In the genomic region with DNA sequence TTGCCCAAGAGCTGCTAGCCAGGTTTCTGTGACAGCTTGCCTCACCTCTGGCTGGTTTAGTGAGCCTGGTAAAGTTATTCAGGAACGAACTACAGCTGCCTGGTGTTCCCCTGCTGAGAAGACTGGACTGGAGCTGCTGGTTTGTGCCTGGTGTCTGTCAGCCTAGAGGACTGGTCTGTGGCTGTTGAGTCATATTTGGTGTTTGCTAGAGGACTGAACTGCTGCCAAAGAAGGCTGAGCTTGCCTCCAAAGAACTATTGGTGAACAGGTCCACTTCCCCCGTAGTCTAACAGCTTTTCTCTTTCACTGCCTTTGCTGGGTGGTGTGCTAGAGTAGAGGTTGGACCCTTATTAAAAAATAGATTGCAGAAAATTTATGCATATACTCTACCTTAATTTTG, we compare ENCODE assay signal across 34 mouse cellular contexts. TPM values are rescaled to one million over a fixed set of nuclear protein-coding genes. Genes with fewer than 3 reads are reported as not detected.
DNase-seq lines count a peak whose midpoint lies in the region; ATAC-seq and TF ChIP-seq lines count a peak whose summit lies in the region.
"Had no signal": no experiment of that assay in that cellular context is flagged by ENCODE, and none has a peak within 500 bp of the region (broad histone marks: within the 10 kb centered on the region; RNA-seq: fewer than 3 reads in every experiment).

No protein-coding gene starts in this region.

- no peaks in the 10 kb centered on the region for H3K9me3 ChIP-seq in midbrain, embryonic 11.5 days (ENCODE audit: control insufficient read depth, low read length)
- H3K9me3 ChIP-seq in midbrain, embryonic 15.5 days: no peaks in the 10 kb centered on the region
- H3K9me3 ChIP-seq in forebrain, postnatal 0 days (ENCODE audit: low read length): no peaks in the 10 kb centered on the region
- H3K9me3 ChIP-seq: embryonic facial prominence, embryonic 10.5 days; embryonic facial prominence, embryonic 13.5 days; forebrain, embryonic 10.5 days; forebrain, embryonic 13.5 days; heart, embryonic 10.5 days; heart, embryonic 13.5 days had no signal

- no peaks in the 10 kb centered on the region for H3K36me3 ChIP-seq in midbrain, embryonic 11.5 days (ENCODE audit: control insufficient read depth, insufficient read depth, low read length)
- no peaks in the 10 kb centered on the region for H3K36me3 ChIP-seq in midbrain, embryonic 15.5 days (replicated peaks)
- H3K36me3 ChIP-seq in forebrain, postnatal 0 days (ENCODE audit: insufficient read depth): no peaks in the 10 kb centered on the region
- H3K36me3 ChIP-seq: embryonic facial prominence, embryonic 10.5 days; embryonic facial prominence, embryonic 13.5 days; forebrain, embryonic 10.5 days; heart, embryonic 10.5 days; heart, embryonic 13.5 days had no signal

- peak; percentile 4 for DNase-seq in adrenal gland, adult 2 months
- DNase-seq in adrenal gland, adult 18-20 months (ENCODE audit: low spot score in 2 of 2): no peak
- peak; percentile 51 for DNase-seq in midbrain, embryonic 11.5 days (ENCODE audit: low spot score, missing footprints)
- peak; percentile 60 for DNase-seq in NIH3T3 (ENCODE audit: low read depth)
- no peak for DNase-seq in kidney, postnatal 10 days
- DNase-seq in forebrain, postnatal 0 days: no peak
- DNase-seq in spleen, postnatal 36 days (ENCODE audit: low spot score in 2 of 2): no peak
- DNase-seq: adrenal gland, adult 8-10 months; adrenal gland, postnatal 25 days; cerebellum, adult 11-12 months; cerebellum, adult 8-10 months; cerebellum, postnatal 10 days; cerebellum, postnatal 36 days; embryo, embryonic 11 days; gastrocnemius, adult 2 months; gastrocnemius, postnatal 14 days; heart, adult 18-20 months; heart, postnatal 14 days; heart, postnatal 4 days had no signal

- H3K27ac ChIP-seq in midbrain, embryonic 11.5 days (ENCODE audit: low read depth, low read length): no peak overlapping the region
- no peak overlapping the region for H3K27ac ChIP-seq in midbrain, embryonic 15.5 days
- no peak overlapping the region for H3K27ac ChIP-seq in forebrain, postnatal 0 days (ENCODE audit: low read depth, low read length)
- H3K27ac ChIP-seq: embryonic facial prominence, embryonic 10.5 days; embryonic facial prominence, embryonic 13.5 days; forebrain, embryonic 10.5 days; forebrain, embryonic 13.5 days; gastrocnemius, adult 2 months; heart, embryonic 10.5 days; heart, embryonic 13.5 days; hindbrain, embryonic 14.5 days; hindbrain, postnatal 0 days had no signal

- TF ChIP-seq CTCF in forebrain, postnatal 0 days (IDR thresholded peaks at IDR 0.05; ENCODE audit: low read depth): no peak

- no peak overlapping the region for H3K4me3 ChIP-seq in midbrain, embryonic 11.5 days (ENCODE audit: low read depth, low read length)
- H3K4me3 ChIP-seq in midbrain, embryonic 15.5 days: no peak overlapping the region
- no peak overlapping the region for H3K4me3 ChIP-seq in forebrain, postnatal 0 days (ENCODE audit: low read depth, low read length)
- H3K4me3 ChIP-seq: embryonic facial prominence, embryonic 10.5 days; embryonic facial prominence, embryonic 13.5 days; erythroblast, embryonic 14.5 days; forebrain, embryonic 10.5 days; forebrain, embryonic 13.5 days; gastrocnemius, adult 2 months; heart, embryonic 10.5 days; heart, embryonic 13.5 days had no signal

- no peak overlapping the region for H3K4me2 ChIP-seq in midbrain, embryonic 11.5 days
- no peak overlapping the region for H3K4me2 ChIP-seq in midbrain, embryonic 15.5 days
- H3K4me2 ChIP-seq in forebrain, postnatal 0 days (ENCODE audit: low read depth): no peak overlapping the region
- H3K4me2 ChIP-seq: embryonic facial prominence, embryonic 13.5 days; forebrain, embryonic 13.5 days; heart, embryonic 13.5 days; hindbrain, embryonic 14.5 days had no signal

- WGBS in midbrain, embryonic 11.5 days: 82% methylated on average over 2 of the region's 2 CpGs
- WGBS in midbrain, embryonic 15.5 days: 67% methylated on average over 2 of the region's 2 CpGs
- 67% methylated on average over 2 of the region's 2 CpGs for WGBS in forebrain, postnatal 0 days

- ATAC-seq in midbrain, embryonic 11.5 days (ENCODE audit: low FRiP score): no peak
- no peak for ATAC-seq in midbrain, embryonic 15.5 days (replicated peaks)
- no peak for ATAC-seq in forebrain, postnatal 0 days
- ATAC-seq: activated CD4-positive, CD25-positive, alpha-beta regulatory T cell, adult 4 months; forebrain, embryonic 13.5 days; forebrain, embryonic 16.5 days; hindbrain, postnatal 0 days; inflammation-experienced regulatory T-cells, adult 6 months; intestine, embryonic 16.5 days had no signal

- no peaks in the 10 kb centered on the region for H3K4me1 ChIP-seq in midbrain, embryonic 11.5 days (ENCODE audit: control insufficient read depth, insufficient read depth, low read length)
- H3K4me1 ChIP-seq in midbrain, embryonic 15.5 days: no peaks in the 10 kb centered on the region
- no peaks in the 10 kb centered on the region for H3K4me1 ChIP-seq in forebrain, postnatal 0 days (ENCODE audit: insufficient read depth)
- H3K4me1 ChIP-seq: embryonic facial prominence, embryonic 10.5 days; embryonic facial prominence, embryonic 13.5 days; forebrain, embryonic 10.5 days; forebrain, embryonic 13.5 days; heart, embryonic 10.5 days; heart, embryonic 13.5 days had no signal

- no peaks in the 10 kb centered on the region for H3K27me3 ChIP-seq in midbrain, embryonic 11.5 days (ENCODE audit: control insufficient read depth, insufficient read depth, low read length)
- no peaks in the 10 kb centered on the region for H3K27me3 ChIP-seq in midbrain, embryonic 15.5 days (replicated peaks)
- H3K27me3 ChIP-seq in forebrain, postnatal 0 days (ENCODE audit: insufficient read depth, low read length): no peaks in the 10 kb centered on the region; the same call in 1 of the 2 replicates

- H3K9ac ChIP-seq in midbrain, embryonic 11.5 days (ENCODE audit: low read length): no peak overlapping the region
- H3K9ac ChIP-seq in midbrain, embryonic 15.5 days: no peak overlapping the region
- no peak overlapping the region for H3K9ac ChIP-seq in forebrain, postnatal 0 days
- H3K9ac ChIP-seq: embryonic facial prominence, embryonic 13.5 days; forebrain, embryonic 13.5 days; heart, embryonic 13.5 days; hindbrain, embryonic 14.5 days had no signal

RNA-seq across cellular contexts. Expression of a gene that starts 19.2 kb away (rescaled TPM):
- under 1 TPM; 0.10 to 0.29 TPM for total RNA-seq in adrenal gland, adult 2 months (2021)
- polyA plus RNA-seq in adrenal gland, adult 2 months (2012; rRNA removed): 1.9 TPM in 1 of 2 replicates, not detected in the other
- total RNA-seq in adrenal gland, adult 18-20 months (2021): under 1 TPM; 0.51 to 0.66 TPM
- 0.25 and 0.48 TPM in 2 replicates for polyA plus RNA-seq in midbrain, embryonic 11.5 days (2014; fragmentation: Nextera tagmentation; extraction: Ambion mirVana)
- polyA plus RNA-seq in midbrain, embryonic 15.5 days (2015; fragmentation: Nextera tagmentation; extraction: Ambion mirVana): 0.14 and 0.17 TPM in 2 replicates
- total RNA-seq in forebrain, postnatal 0 days (2014; rRNA removed): not detected in 2 replicates
- polyA plus RNA-seq in forebrain, postnatal 0 days (2015; fragmentation: Nextera tagmentation; extraction: Ambion mirVana): 0.06 and 0.21 TPM in 2 replicates
- total RNA-seq: ES-E14; heart, postnatal 14 days; hindbrain, postnatal 0 days had no signal
- polyA plus RNA-seq: activated CD4-positive, CD25-positive, alpha-beta regulatory T cell, adult 4 months; erythroblast, embryonic 14.5 days; forebrain, embryonic 10.5 days; forebrain, embryonic 16.5 days; heart, embryonic 10.5 days; heart, embryonic 13.5 days; inflammation-experienced regulatory T-cells, adult 6 months had no signal

RNA-seq across cellular contexts. Expression of a gene that starts 36.3 kb away (rescaled TPM):
- 10 to 100 TPM; 63.2 to 86.4 TPM for total RNA-seq in adrenal gland, adult 2 months (2021)
- 7.8 and 11.8 TPM in 2 replicates for polyA plus RNA-seq in adrenal gland, adult 2 months (2012; rRNA removed)
- 10 to 100 TPM; 63.8 to 81.4 TPM for total RNA-seq in adrenal gland, adult 18-20 months (2021)
- polyA plus RNA-seq in midbrain, embryonic 11.5 days (2014; fragmentation: Nextera tagmentation; extraction: Ambion mirVana): 42.8 and 46.4 TPM in 2 replicates
- polyA plus RNA-seq in midbrain, embryonic 15.5 days (2015; fragmentation: Nextera tagmentation; extraction: Ambion mirVana): 22.0 and 25.0 TPM in 2 replicates
- 92.2 and 94.7 TPM in 2 replicates for total RNA-seq in forebrain, postnatal 0 days (2014; rRNA removed)
- polyA plus RNA-seq in forebrain, postnatal 0 days (2015; fragmentation: Nextera tagmentation; extraction: Ambion mirVana): 17.4 and 21.4 TPM in 2 replicates

RNA-seq across cellular contexts. Expression of a gene that starts 40.9 kb away (rescaled TPM):
- 100 to 1,000 TPM; 111 to 133 TPM for total RNA-seq in adrenal gland, adult 2 months (2021)
- 123 and 169 TPM in 2 replicates for polyA plus RNA-seq in adrenal gland, adult 2 months (2012; rRNA removed)
- total RNA-seq in adrenal gland, adult 18-20 months (2021): 100 to 1,000 TPM; 105 to 112 TPM
- 119 and 122 TPM in 2 replicates for polyA plus RNA-seq in midbrain, embryonic 11.5 days (2014; fragmentation: Nextera tagmentation; extraction: Ambion mirVana)
- polyA plus RNA-seq in midbrain, embryonic 15.5 days (2015; fragmentation: Nextera tagmentation; extraction: Ambion mirVana): 179 and 185 TPM in 2 replicates
- 164 and 184 TPM in 2 replicates for total RNA-seq in forebrain, postnatal 0 days (2014; rRNA removed)
- 256 and 334 TPM in 2 replicates for polyA plus RNA-seq in forebrain, postnatal 0 days (2015; fragmentation: Nextera tagmentation; extraction: Ambion mirVana)

Comparison
In these comparisons a context has a peak if more than half of its experiments do, and no peak if none do; other contexts are left out.
1. DNase-seq: peak in adrenal gland, adult 2 months (single experiment), midbrain, embryonic 11.5 days (single experiment) and NIH3T3 (single experiment); none in adrenal gland, adult 18-20 months (0 of 2), kidney, postnatal 10 days (single experiment), forebrain, postnatal 0 days (single experiment) and spleen, postnatal 36 days (0 of 2).